Mouse (Mus musculus): ENCODE measurements around the gene Sp3.
"Not testable (repeated sequence)": the region's sequence is repeated elsewhere in the genome, so short reads cannot be mapped to it uniquely, and the experiment has no call there.

GRCm38 (mm10) chr2:73014063-73014462 lies 33.8 kb upstream of the Sp3 start:
- not testable (repeated sequence) for TF ChIP-seq CTCF (IDR thresholded peaks at IDR 0.05; ENCODE audit: control insufficient read depth, insufficient read depth, insufficient read length); USF1 (IDR thresholded peaks at IDR 0.05; ENCODE audit: low read depth); MYOG (IDR thresholded peaks at IDR 0.05; ENCODE audit: control insufficient read depth, extremely low read depth, insufficient read length); CEBPB (IDR thresholded peaks at IDR 0.05; ENCODE audit: low read depth)
- TF ChIP-seq FOSL1 (IDR thresholded peaks at IDR 0.05; ENCODE audit: insufficient read depth, low read length, poor library complexity, severe bottlenecking): peak; percentile 92
- peak; percentile 68 for TF ChIP-seq MAX (IDR thresholded peaks at IDR 0.05)
- peak; percentile 56 for TF ChIP-seq MYOD1 (IDR thresholded peaks at IDR 0.05; ENCODE audit: control insufficient read depth, insufficient read length, low read depth)

Data from C2C12 (cell line).